Comparison of ENCODE assay signal across 8 mouse cellular contexts in genomic region chr6:108426789-108427188, GRCm38 (mm10).
DNase-seq lines count a peak whose midpoint lies in the region; ATAC-seq and TF ChIP-seq lines count a peak whose summit lies in the region.

No protein-coding gene starts in this region.

- H3K4me3 ChIP-seq in ES-E14 (ENCODE audit: insufficient read depth in 1 of 2, low read depth in 1 of 2, low read length in 2 of 2, poor library complexity in 1 of 2, severe bottlenecking in 1 of 2), result no peak overlapping the region
- no peak overlapping the region for H3K4me3 ChIP-seq in hindbrain, embryonic 10.5 days
- H3K4me3 ChIP-seq in lung, embryonic 15.5 days, result no peak overlapping the region

- H3K4me2 ChIP-seq in lung, embryonic 15.5 days, result peak overlapping the region; percentile 15; the same call in 1 of the 2 replicates

- in situ Hi-C loops in ES-E14 (cut with MboI; ENCODE audit: low sequenced_read_pairs in 2 of 2, unreplicated experiment in 2 of 2), result loop anchor here (10.0 to 25.0 kb wide), 2 partner anchors 238 to 286 kb away; partner anchors contain the start of gene Bhlhe40 (in 1 of the 2)

- no peak overlapping the region for H3K9ac ChIP-seq in ES-E14 (ENCODE audit: insufficient read depth, low read depth, low read length, poor library complexity, severe bottlenecking)
- H3K9ac ChIP-seq in lung, embryonic 15.5 days, result no peak overlapping the region

- H3K9me3 ChIP-seq in ES-E14 (ENCODE audit: control insufficient read depth, insufficient read depth, low read depth, low read length), result no peaks in the 10 kb centered on the region
- no peaks in the 10 kb centered on the region for H3K9me3 ChIP-seq in hindbrain, embryonic 10.5 days
- no peaks in the 10 kb centered on the region for H3K9me3 ChIP-seq in lung, embryonic 15.5 days

- H3K27ac ChIP-seq in ES-E14 (ENCODE audit: insufficient read depth, low read depth, low read length, poor library complexity, severe bottlenecking), result no peak overlapping the region
- H3K27ac ChIP-seq in hindbrain, embryonic 10.5 days, result no peak overlapping the region
- peak overlapping the region; percentile 66; the same call in 1 of the 2 replicates for H3K27ac ChIP-seq in lung, embryonic 15.5 days

- H3K4me1 ChIP-seq in ES-E14 (ENCODE audit: control insufficient read depth in 2 of 2, insufficient read depth in 2 of 2, low read length in 2 of 2, poor library complexity in 1 of 2), result no peaks in the 10 kb centered on the region
- H3K4me1 ChIP-seq in hindbrain, embryonic 10.5 days (replicated peaks), result peaks cover 19% of the 10 kb centered on the region
- H3K4me1 ChIP-seq in lung, embryonic 15.5 days, result peaks cover 12% of the 10 kb centered on the region

- DNase-seq in ES-E14 (ENCODE audit: low read depth, low spot score), result no peak
- peak; percentile 93 for DNase-seq in cerebellum, adult 8-10 months
- peak; percentile 89 to 97 for DNase-seq in frontal cortex, adult 2 months (ENCODE audit: extremely low spot score in 1 of 2, low spot score in 1 of 2)
- peak; percentile 61 for DNase-seq in hindbrain, embryonic 10.5 days (ENCODE audit: low spot score)
- DNase-seq in layer of hippocampus, adult 9-11 months, result peak; percentile 91
- DNase-seq in ovary, adult 18-20 months (ENCODE audit: low spot score), result peak; percentile 86
- peak; percentile 27 to 72 for DNase-seq in thymus, postnatal 10 days (ENCODE audit: low spot score in 2 of 2)

- ATAC-seq in lung, embryonic 15.5 days (ENCODE audit: borderline replicate concordance, extremely low read depth, low FRiP score, low TSS enrichment), result peak; percentile 84

- H3K27me3 ChIP-seq in hindbrain, embryonic 10.5 days (ENCODE audit: insufficient read depth, poor library complexity, severe bottlenecking), result no peaks in the 10 kb centered on the region
- H3K27me3 ChIP-seq in lung, embryonic 15.5 days, result no peaks in the 10 kb centered on the region

- peaks cover 2% of the 10 kb centered on the region; the same call in 1 of the 2 replicates for H3K36me3 ChIP-seq in ES-E14 (ENCODE audit: control insufficient read depth, insufficient read depth, low read length, poor library complexity, severe bottlenecking)
- H3K36me3 ChIP-seq in hindbrain, embryonic 10.5 days, result no peaks in the 10 kb centered on the region
- H3K36me3 ChIP-seq in lung, embryonic 15.5 days, result peaks cover 5% of the 10 kb centered on the region; the same call in 1 of the 2 replicates

- 27% methylated on average over 10 of the region's 10 CpGs for WGBS in hindbrain, embryonic 10.5 days
- WGBS in lung, embryonic 15.5 days, result 7% methylated on average over 10 of the region's 10 CpGs

TF ChIP-seq in ES-E14, 5 proteins besides CTCF, POLR2A, EP300 and RAD21:
- no peak for TF ChIP-seq CHD2 (IDR thresholded peaks at IDR 0.05; ENCODE audit: low read depth, low read length)
- 0 out of 2 replicates have a peak, but pooled peaks have one; percentile 10 for TF ChIP-seq ZC3H11A (IDR thresholded peaks at IDR 0.05; ENCODE audit: borderline replicate concordance, low read depth, low read length)
TF ChIP-seq in ES-E14: peak in this region for 1.
